Mouse (Mus musculus): ENCODE data around the gene Prr18.
A peak's percentile ranks its signal among the peaks of the same experiment; 100 is the strongest.

The Prr18 gene

DNA sequence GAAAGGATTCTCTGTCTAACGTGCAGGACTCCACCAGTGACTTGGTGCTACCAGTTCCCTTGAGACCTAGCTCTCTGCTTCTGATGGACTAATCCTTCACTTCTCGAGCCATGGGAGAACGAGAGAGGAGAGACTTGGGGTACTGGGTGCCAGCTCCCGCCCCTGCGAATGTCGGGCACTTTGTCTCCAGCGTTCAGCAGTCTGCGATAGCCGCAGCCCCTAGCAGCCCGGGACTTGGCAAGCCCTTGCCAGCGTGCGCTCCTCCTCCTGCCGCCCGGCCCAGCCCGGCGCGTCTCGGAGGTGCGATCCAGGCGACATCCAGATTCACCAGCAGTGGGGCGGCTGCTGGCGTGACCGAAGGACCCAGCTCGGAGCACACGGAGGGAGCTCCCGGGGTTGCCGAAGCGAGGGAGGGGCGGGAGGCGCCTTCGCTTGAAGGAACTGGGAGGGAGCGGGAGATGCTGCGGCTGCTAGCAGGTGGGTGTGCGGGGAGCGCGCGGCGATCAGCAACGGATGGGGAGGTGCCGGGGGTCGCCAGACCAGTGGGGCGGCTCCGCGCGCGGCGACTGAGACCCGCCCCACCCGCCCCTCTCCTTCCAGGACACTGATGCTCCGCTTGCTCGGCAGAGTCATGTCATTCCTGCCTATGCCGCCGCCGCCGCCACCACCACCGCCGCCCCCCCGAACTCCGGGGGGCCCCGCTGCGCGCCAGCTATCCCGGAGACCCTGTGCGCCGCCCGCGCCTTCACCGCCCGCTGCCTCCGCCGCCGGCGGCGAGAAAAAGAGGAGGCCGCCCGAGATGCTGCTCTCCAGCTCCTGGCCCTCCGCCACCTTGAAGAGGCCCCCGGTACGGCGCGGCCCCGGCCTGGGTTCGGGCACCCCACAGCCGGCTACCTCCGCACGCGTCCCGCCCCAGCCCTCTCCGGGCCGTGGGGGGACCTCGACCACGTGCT is 3.4 kb downstream of the Prr18 start:
- DNase-seq (ENCODE audit: low spot score) = no peak

DNA sequence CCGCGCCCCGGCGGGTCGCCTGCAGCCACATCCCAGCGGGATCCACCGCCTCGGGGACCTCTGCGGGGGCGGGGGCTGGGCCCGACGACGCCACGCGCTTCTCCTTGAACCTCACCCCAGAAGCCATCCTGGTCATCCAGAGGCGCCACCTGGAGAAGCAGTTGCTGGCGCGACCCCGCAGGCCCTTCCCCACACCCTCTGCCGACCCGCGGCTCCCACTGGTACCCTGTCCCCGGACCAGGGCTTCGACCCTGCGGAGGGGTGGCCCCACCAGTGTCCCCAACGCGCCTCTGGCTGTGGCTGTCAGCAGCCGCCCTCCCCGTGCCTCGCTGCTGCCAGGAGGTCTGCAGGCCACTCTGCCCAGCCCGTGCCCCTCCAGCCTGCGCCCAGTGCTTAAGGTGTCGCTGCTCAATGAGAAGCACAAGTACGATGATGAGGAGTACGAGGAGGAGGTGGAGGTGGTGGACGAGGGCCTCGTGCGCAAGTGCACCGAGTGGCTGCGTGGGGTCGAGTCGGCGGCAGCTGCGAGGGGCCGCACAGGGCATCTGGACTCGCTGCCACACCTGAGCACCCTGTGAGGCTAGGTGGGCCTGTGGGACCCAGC is 4.2 kb downstream of the Prr18 start:
- DNase-seq (ENCODE audit: low spot score) = no peak

DNA sequence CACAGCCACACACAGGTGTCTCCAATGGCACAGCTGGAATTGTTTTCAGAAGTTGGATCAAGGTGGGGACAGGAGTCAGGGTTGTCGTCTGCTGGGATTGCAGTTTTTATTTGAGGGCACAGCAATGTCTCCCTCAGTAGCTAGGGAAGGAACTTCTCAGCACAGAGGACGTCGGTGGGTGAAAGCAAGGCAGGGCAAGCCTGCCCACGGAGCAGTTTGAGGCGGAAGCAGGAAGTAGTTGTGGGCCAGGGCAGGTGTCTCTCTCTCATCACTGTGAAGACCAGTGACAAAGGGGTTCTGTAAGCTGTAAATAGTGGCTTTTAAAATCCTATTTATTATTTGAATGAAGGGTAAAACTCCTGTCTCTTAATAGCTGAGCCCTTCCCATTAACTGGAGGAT is 5.4 kb downstream of the Prr18 start:
- DNase-seq (ENCODE audit: low spot score) = no peak

DNA sequence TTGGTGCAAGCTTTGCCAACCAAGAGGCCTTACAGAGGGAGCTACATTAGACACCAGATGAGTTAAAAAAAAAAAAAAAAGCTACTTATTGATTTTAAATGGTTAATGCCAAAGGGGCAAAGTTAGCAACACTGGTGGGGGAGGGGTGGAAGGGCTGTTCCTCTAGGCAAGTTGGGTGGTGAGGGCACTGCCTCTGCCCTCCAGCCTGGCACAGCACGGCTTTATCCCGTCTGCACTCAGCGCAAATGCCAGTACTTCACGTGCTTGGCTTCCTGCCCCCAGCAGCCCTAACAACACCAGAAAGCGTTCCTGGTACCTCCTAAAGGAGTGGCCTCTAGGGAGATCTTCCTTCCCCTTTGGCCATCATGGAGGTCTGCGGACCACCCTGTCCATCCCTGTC is 6.2 kb downstream of the Prr18 start:
- no peak for DNase-seq (ENCODE audit: low spot score)

DNA sequence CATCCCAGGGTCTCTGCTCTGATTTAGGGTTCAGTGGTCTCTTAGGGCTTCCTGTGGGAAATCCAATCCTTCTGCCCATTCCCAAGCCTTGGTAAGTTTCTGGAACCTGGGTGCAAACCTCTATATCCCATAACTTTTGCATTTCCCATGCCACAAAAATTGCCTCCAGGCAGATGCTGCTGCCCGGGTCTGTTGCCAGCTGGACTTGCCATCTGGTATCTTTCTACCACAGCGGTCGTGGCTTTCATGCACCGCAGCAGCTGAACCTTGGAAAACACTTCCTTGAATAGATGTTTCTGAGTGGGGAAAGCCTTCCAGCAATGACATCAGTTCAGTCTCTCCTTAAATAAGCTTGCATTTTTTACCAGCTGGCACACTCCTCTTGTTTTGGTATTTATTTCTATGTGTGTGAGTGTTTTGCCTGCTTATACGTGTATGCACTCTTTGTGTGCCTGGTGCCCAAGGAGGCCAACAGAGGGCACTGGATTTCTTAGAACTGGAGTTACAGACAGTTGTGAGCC is 10.6 kb downstream of the Prr18 start:
- no peak for DNase-seq (ENCODE audit: low spot score)

- DNase-seq (ENCODE audit: low spot score) = no peak
Observed at GRCm38 (mm10) chr17:8348941-8349340, 11.7 kb downstream of the Prr18 start.

DNA sequence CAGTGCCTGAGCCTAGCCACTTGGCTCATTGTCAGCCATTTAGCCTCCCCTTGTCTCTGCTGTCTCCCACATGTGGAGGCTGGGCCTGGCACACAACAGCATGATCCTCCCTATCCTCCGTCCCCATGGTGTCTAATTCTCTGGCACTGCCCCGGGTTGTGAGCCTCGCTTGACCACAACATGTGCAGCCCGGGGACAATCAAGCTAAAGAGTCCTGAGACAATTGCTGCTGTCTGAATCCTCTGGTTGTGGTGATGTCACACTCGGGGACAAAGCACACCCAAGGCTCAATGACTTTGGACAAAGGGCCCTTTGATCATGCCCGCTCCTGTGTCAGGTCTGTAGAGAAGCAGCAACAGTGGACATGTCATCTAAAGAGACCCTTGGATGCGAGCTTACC is 13.8 kb downstream of the Prr18 start:
- DNase-seq (ENCODE audit: low spot score) = no peak

DNA sequence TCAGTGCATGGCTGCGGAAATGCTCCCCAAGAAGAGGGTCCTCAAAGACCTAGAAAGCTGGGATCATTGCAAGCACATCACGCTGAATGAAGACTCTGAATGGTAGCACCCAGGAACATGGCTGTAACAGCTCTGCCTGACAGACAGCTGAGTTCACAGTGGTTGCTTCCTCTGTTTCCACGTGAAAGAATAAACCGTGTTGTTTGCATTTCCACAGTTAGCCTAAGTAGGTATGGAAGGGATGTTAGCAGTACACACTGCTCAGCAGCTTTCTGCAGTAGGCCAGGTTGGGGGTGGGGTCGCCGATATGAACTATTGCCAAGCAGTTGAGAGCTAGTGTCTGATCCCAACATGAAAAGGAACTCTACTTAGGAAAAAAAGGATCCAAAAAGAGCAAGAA is 18.4 kb downstream of the Prr18 start, which contains the start of gene T2:
T2 (plus strand) TSS at position 301 of the 400 bp plus-strand sequence.
- no peak for DNase-seq (ENCODE audit: low spot score)

DNA sequence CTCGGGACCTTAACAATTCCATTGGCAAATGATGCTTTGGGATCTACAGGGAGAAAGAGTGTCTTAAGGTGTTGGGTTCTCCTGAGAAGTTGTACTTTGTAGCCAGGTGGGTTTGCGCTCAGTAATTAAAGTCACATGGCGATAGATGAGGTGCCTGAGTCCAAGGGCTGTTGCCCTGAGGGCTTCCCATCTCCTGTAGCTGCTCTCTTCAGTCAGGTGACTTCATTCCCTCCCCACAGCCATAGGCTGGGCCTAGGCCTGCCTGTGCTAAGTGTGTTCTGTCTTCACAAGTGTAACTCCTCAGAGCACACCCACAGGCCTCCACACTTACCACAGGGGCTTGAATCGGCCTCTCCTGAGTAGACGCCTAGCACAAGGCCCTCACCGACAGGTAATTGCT is 20.2 kb downstream of the Prr18 start:
- no peak for DNase-seq (ENCODE audit: low spot score)

- no peak for DNase-seq (ENCODE audit: low spot score)
Observed at GRCm38 (mm10) chr17:8360876-8361275, 23.6 kb downstream of the Prr18 start.

DNA sequence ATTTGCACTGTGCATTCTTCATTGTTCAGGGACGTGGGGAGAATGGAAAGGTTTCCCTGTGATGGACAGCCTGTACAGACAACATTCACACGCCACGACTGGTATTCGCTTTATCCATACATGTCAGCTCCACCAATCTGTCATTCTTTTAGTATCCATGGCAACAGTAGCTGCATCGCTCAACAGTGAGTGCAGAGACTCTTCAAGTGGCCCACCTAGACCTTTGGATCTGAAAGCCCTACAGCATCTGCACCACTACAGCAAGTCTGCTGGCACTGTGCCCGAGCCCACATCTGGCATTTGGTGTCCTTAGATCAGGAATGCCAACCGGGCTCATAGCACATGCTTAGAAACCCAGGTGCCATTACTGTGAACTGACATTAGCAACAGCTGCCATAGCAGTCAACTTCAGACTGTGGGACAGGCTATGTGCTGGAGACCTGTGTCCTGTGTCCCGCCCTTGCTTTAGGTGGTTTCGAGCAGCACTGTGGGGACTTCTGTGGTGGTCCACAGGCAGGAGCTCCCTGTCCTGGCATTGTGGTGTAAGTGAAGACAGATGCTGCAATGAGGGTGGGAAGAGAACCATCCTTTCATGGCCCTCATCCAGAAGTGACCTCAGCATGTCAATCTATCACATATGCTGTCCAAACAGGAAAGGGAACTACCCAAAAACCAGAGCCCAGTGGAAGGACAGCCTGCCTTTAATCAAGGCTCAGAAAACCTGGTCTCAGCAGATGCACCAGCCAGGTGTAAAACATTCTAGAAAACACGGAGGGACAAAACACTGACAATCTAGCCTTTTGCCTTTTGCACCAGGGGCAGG is 24.2 kb downstream of the Prr18 start:
- no peak for DNase-seq (ENCODE audit: low spot score)

DNA sequence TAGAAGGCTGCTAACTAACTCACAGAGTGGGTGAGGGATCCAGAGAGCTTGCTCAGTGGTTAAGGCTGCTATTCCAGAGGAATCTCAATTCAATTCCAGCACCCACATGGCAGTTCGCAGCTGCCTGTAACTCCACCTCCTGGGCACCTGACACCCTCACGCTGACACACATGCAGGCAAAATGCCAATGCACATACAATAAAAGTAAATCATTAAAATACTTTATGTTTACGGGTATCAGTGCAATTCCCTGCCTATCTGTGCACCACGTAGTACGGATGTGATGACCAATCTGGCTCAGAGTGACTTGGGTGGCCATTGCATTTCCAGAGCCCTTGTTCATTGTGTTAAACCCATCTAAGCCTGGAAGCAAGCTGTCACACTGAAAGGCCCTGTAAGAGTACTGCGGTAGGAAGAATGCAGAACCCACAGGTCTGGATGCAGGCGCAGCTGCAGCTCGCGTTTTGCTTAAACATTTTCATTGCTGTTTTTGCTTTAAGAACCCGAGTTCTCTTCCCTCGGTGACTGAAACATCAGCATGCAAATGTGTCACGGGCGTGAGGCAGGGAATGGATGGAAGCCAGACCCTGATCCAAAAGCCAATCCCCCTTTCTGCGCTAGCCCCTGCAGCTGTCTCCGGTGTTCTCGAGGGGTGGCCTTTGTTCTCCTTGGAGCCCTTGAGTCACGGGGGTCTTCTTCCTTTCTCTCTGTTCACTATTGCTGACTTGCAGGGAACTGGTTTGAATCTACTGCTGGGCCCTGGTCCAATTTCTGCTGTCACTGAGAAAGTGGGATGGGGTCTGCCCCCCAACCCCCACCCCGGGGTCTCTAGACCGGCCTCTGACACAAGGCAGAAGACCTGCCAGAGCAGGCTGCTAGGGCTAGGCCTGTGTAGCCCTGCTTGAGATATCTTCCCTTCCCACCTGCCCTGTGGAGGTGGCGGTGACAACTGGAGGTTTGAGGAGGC is 30.5 kb downstream of the Prr18 start:
- DNase-seq (ENCODE audit: low spot score) = no peak

- no peak for DNase-seq (ENCODE audit: low spot score)
Observed at GRCm38 (mm10) chr17:8368570-8368969, 31.3 kb downstream of the Prr18 start.

- no peak for DNase-seq (ENCODE audit: low spot score)
Observed at GRCm38 (mm10) chr17:8369171-8369570, 31.9 kb downstream of the Prr18 start.

DNA sequence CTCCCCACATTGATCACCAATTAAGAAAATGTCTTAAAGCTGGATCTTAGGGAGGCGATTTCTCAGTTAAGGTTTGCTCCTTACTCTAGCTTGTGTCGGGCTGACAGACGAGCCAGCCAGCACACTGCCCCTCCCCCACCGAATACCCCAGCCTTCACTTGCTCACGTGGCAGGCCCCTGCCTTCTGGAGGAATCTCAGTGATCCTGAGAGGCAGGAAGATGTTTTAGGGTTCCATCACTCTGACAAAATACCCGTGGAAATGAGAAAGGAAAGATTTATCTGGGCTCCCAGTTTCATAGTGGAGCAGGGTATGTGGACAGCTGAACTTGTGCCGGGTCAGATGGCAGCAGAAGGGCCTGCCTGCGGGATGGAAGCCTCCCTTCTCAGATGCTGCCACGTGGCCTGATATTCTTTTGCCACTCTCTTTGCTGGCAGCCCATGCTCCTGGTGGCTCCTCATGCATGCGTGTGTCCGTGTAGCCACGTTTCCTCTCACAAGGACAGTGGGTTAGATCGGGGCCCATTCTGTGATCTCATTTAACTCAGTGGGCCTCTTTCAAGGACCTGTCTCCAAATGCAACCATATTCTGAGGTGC is 33.5 kb downstream of the Prr18 start:
- no peak for DNase-seq (ENCODE audit: low spot score)

- no peak for DNase-seq (ENCODE audit: low spot score)
Observed at GRCm38 (mm10) chr17:8371834-8372233, 34.6 kb downstream of the Prr18 start.

- peak; percentile 42 for DNase-seq (ENCODE audit: low spot score)
Observed at GRCm38 (mm10) chr17:8372286-8373046, 35.2 kb downstream of the Prr18 start.

GRCm38 (mm10) chr17:8377298-8377697 is 40.0 kb downstream of the Prr18 start:
- no peak for DNase-seq (ENCODE audit: low spot score)

DNA sequence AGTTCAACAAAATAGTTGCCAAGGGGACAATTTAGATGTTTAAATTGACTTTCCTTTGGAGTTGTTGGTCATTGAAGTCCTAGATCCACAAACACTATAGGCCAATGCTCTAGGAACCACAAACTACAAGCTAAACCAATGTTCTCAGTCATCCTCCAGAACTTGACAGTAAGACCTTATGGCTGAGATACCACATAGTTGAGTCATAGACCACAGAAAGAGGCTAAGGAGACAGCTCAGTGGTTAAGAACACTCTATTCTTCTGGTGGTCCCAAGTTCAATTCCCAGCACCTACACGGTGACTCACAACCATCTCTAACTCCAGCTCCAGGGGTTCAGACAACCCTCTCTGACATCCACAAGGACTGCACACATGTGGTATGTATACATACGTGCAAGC is 48.2 kb downstream of the Prr18 start:
- no peak for DNase-seq (ENCODE audit: low spot score)

GRCm38 (mm10) chr17:8388463-8388862 is 51.2 kb downstream of the Prr18 start:
- no peak for DNase-seq (ENCODE audit: low spot score)

Data from spleen, adult 12 weeks (tissue).